Mouse (Mus musculus) heart, postnatal 0 days (tissue): ENCODE data around the gene Lhfpl2.

ENCODE experiments used
- CTCF ChIP-seq: IDR thresholded peaks from 2 replicates; pipeline ENCODE4 v1.5.1; 2016; ENCODE audit warnings: antibody characterized with exemption, control low read depth, low read depth
- EP300 ChIP-seq: IDR thresholded peaks from 2 replicates; pipeline ENCODE4 v1.6.1; 2016; ENCODE audit warnings: antibody characterized with exemption, low read depth

GRCm38 (mm10) chr13:94140446-94140845 is 82.8 kb downstream of the Lhfpl2 start:
- TF ChIP-seq CTCF (no peak), EP300 (no peak)
